ENCODE assay signal across 9 mouse cellular contexts in genomic region chr10:6788517-6789237, GRCm38 (mm10). TPM values are rescaled to one million over a fixed set of nuclear protein-coding genes. Genes with fewer than 3 reads are reported as not detected.
DNase-seq lines count a peak whose midpoint lies in the region; ATAC-seq and TF ChIP-seq lines count a peak whose summit lies in the region.
"Had no signal": no experiment of that assay in that cellular context is flagged by ENCODE, and none has a peak within 500 bp of the region (broad histone marks: within the 10 kb centered on the region; RNA-seq: fewer than 3 reads in every experiment).

No protein-coding gene starts in this region.

- H3K36me3 ChIP-seq in heart, embryonic 13.5 days = no peaks in the 10 kb centered on the region
- no peaks in the 10 kb centered on the region for H3K36me3 ChIP-seq in midbrain, postnatal 0 days (ENCODE audit: insufficient read depth, low read length)
- H3K36me3 ChIP-seq: heart, embryonic 15.5 days had no signal

- no peak overlapping the region for H3K4me3 ChIP-seq in heart, embryonic 13.5 days
- peak overlapping the region; percentile 43 for H3K4me3 ChIP-seq in midbrain, postnatal 0 days (ENCODE audit: low read depth, low read length)
- H3K4me3 ChIP-seq: heart, embryonic 15.5 days had no signal

- peak; percentile 24 for TF ChIP-seq CTCF in midbrain, postnatal 0 days (IDR thresholded peaks at IDR 0.05)

- peaks cover 24% of the 10 kb centered on the region for H3K27me3 ChIP-seq in heart, embryonic 13.5 days (replicated peaks)
- no peaks in the 10 kb centered on the region for H3K27me3 ChIP-seq in midbrain, postnatal 0 days (ENCODE audit: insufficient read depth, low read length)

- H3K4me2 ChIP-seq in heart, embryonic 13.5 days = no peak overlapping the region
- peak overlapping the region; percentile 65 for H3K4me2 ChIP-seq in midbrain, postnatal 0 days (ENCODE audit: low read depth, low read length, poor library complexity, severe bottlenecking)
- H3K4me2 ChIP-seq: heart, embryonic 15.5 days had no signal

- WGBS in heart, embryonic 13.5 days = 2% methylated on average over 25 of the region's 25 CpGs
- WGBS in midbrain, postnatal 0 days = 3% methylated on average over 25 of the region's 25 CpGs

- DNase-seq in CD4-positive, CD25-positive, alpha-beta regulatory T cell, adult 2 months (ENCODE audit: low read depth, low spot score) = peak; percentile 11
- DNase-seq in urinary bladder, postnatal 25 days (ENCODE audit: low spot score) = peak; percentile 5
- no peak for DNase-seq in urinary bladder, postnatal 10 days (ENCODE audit: low spot score)
- peak; percentile 7 to 59 for DNase-seq in kidney, postnatal 36 days
- peak; percentile 39 for DNase-seq in midbrain, postnatal 0 days (ENCODE audit: low spot score)
- DNase-seq in thymus, postnatal 0 days (ENCODE audit: low spot score) = peak; percentile 3

- no peak overlapping the region for H3K27ac ChIP-seq in heart, embryonic 13.5 days (replicated peaks)
- H3K27ac ChIP-seq in midbrain, postnatal 0 days (ENCODE audit: low read depth, low read length) = no peak overlapping the region
- H3K27ac ChIP-seq: heart, embryonic 15.5 days had no signal

- H3K9me3 ChIP-seq in heart, embryonic 13.5 days = no peaks in the 10 kb centered on the region
- H3K9me3 ChIP-seq in midbrain, postnatal 0 days (ENCODE audit: low read length) = no peaks in the 10 kb centered on the region
- H3K9me3 ChIP-seq: heart, embryonic 15.5 days had no signal

- no peaks in the 10 kb centered on the region for H3K4me1 ChIP-seq in heart, embryonic 13.5 days
- no peaks in the 10 kb centered on the region for H3K4me1 ChIP-seq in midbrain, postnatal 0 days (ENCODE audit: insufficient read depth, low read length)
- H3K4me1 ChIP-seq: heart, embryonic 15.5 days had no signal

- no peak overlapping the region for H3K9ac ChIP-seq in heart, embryonic 13.5 days
- H3K9ac ChIP-seq in midbrain, postnatal 0 days (replicated peaks; ENCODE audit: low read length, poor library complexity, severe bottlenecking) = peak overlapping the region; percentile 46
- H3K9ac ChIP-seq: heart, embryonic 15.5 days had no signal

- no peak for ATAC-seq in CD4-positive, CD25-positive, alpha-beta regulatory T cell, adult 4 months
- ATAC-seq in heart, embryonic 13.5 days (ENCODE audit: extremely low read depth, insufficient number of reproducible peaks, low FRiP score, low TSS enrichment) = peak; percentile 42; the same call in 1 of the 2 replicates
- ATAC-seq in midbrain, postnatal 0 days (ENCODE audit: low FRiP score) = peak; percentile 78

RNA-seq across cellular contexts. Expression of gene Gm10945, which starts 27.1 kb away (rescaled TPM):
- not detected for polyA plus RNA-seq in CD4-positive, CD25-positive, alpha-beta regulatory T cell, adult 4 months (2017; shearing (Covaris generic))
- not detected in 2 replicates for polyA plus RNA-seq in heart, embryonic 13.5 days (2015; fragmentation: Nextera tagmentation; extraction: Ambion mirVana)
- not detected in 2 replicates for total RNA-seq in midbrain, postnatal 0 days (2014; rRNA removed)
- not detected in 2 replicates for polyA plus RNA-seq in midbrain, postnatal 0 days (2015; fragmentation: Nextera tagmentation; extraction: Ambion mirVana)
- not detected in 2 replicates for polyA plus RNA-seq in thymus, postnatal 0 days (2015; fragmentation: Nextera tagmentation; extraction: Ambion mirVana)
- polyA plus RNA-seq: heart, embryonic 15.5 days had no signal

RNA-seq across cellular contexts. Expression of gene Oprm1, which starts 30.4 kb away (rescaled TPM):
- 1 to 10 TPM; 1.1 to 2.0 TPM for polyA plus RNA-seq in CD4-positive, CD25-positive, alpha-beta regulatory T cell, adult 4 months (2017; shearing (Covaris generic))
- polyA plus RNA-seq in heart, embryonic 13.5 days (2015; fragmentation: Nextera tagmentation; extraction: Ambion mirVana) = not detected in 2 replicates
- total RNA-seq in midbrain, postnatal 0 days (2014; rRNA removed) = 9.0 and 16.8 TPM in 2 replicates
- 2.4 and 2.8 TPM in 2 replicates for polyA plus RNA-seq in midbrain, postnatal 0 days (2015; fragmentation: Nextera tagmentation; extraction: Ambion mirVana)
- not detected in 2 replicates for polyA plus RNA-seq in thymus, postnatal 0 days (2015; fragmentation: Nextera tagmentation; extraction: Ambion mirVana)
- polyA plus RNA-seq: heart, embryonic 15.5 days had no signal
